Mouse (Mus musculus) adrenal gland, postnatal 36 days (tissue): ENCODE measurements at regions not wholly inside any gene's neighbourhood (a gene's known extent, or its start where the extent isn't known, plus 50 kb on each side); places are given as distances from the start of the nearest gene placed in this dataset.

Experiments
- DNase-seq, 2 experiments: peaks; one replicate each; pipeline ENCODE4 v3.0.0; 2021; ENCODE audit warnings: mixed read lengths in 1 of 2

- peak; percentile 25 to 56 for DNase-seq
Measured at GRCm38 (mm10) chr2:50003866-50004265, 62.4 kb upstream of the Lypd6 start.

GRCm38 (mm10) chr2:50004674-50005527 is 61.3 kb upstream of the Lypd6 start:
- DNase-seq = no peak

DNA sequence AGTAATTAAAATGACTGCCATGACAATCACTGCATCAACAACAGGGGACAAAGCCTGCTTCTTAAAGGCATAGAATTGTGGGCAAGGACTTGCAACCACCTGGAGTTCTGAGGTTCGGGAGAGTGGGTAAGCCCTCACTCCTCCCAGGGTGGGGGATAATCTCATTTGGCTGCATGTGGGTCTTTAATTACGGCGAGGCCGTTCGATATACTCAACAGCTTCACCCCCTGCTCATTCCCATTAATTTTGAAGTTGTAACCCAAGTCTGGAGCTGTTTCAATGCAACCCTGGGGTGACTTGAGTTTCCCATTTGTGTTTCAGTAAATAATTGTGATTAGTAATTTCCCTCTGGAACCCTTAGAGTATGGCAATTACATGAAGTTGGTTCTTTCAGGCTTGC is 57.9 kb upstream of the Lypd6 start:
- no peak for DNase-seq

DNA sequence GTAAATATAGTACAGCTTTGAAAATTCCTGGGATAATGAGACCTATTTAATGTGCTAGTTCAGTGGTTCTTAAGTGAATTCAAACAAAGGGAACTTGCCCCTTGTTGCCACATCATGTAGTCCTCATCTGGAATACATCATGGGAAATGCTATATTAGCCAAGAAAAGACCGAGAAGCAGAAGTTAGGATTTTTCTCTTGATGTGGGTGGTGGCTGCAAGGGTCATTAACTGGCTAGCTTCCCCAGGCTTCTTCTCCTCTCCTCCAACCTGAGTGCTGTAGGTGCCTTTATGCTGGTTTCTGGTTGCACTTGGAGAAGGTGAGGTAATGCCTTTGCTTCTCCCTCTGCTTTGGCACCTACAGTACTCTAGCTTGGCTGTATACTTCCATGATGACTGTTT is 55.8 kb upstream of the Lypd6 start:
- no peak for DNase-seq

GRCm38 (mm10) chr2:50012303-50012702 is 53.9 kb upstream of the Lypd6 start:
- DNase-seq = peak; percentile 6 to 14

DNA sequence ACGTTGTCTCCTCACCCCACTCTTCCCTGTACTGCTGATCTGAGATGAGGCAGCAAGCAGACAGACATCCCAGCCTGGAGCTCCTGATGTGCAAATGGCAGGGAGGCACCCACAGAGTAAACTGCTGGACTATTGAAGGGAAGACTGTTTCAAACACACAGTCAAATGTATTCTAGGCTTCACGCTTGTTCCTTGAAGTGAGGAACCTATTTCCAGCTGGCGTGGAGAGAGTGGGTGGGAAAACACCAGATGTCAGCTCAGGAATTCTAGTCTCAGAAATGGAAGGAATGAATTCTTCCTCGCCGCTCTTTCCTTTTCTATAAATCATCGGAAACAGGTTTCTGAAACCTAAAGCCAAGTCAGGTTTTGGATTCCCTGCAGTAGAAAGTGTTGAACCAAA is 53.0 kb upstream of the Lypd6 start:
- DNase-seq = no peak

- DNase-seq = no peak
Measured at GRCm38 (mm10) chr2:50013882-50014281, 52.3 kb upstream of the Lypd6 start.

GRCm38 (mm10) chr2:50014683-50015082 is 51.5 kb upstream of the Lypd6 start:
- no peak for DNase-seq
